Mouse (Mus musculus) spleen, postnatal 4 days (tissue): ENCODE data around the gene Unc13d.
A peak's percentile ranks its signal among the peaks of the same experiment; 100 is the strongest.

Experiments used
- DNase-seq, 2 experiments: peaks; one replicate each; pipeline ENCODE4 v3.0.0; 2022; ENCODE audit warnings: low spot score in 2 of 2

Gene Unc13d

GRCm38 (mm10) chr11:116050196-116050595 lies 27.6 kb downstream of the Unc13d start:
- DNase-seq: no peak

DNA sequence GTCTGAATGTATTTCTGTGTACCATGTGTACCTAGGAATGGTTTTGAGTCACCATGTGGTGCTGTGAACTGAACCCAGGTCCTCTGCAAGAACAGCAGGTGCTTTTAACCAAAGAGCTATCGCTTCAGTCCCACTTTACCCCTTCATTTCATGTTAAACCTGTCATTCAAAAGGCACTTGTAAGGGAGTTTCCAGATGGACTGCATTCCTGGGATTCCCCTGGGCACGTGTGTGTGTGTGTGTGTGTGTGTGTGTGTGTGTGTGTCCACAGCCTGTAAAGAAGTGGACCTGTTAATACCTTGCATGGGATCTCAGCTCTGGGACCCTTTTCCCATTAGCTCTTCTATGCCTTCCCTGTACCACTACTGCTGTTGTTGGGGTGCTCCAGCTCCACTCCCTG lies 28.2 kb downstream of the Unc13d start:
- DNase-seq: no peak

- no peak for DNase-seq
Observed at GRCm38 (mm10) chr11:116045173-116045572, 32.6 kb downstream of the Unc13d start.

DNA sequence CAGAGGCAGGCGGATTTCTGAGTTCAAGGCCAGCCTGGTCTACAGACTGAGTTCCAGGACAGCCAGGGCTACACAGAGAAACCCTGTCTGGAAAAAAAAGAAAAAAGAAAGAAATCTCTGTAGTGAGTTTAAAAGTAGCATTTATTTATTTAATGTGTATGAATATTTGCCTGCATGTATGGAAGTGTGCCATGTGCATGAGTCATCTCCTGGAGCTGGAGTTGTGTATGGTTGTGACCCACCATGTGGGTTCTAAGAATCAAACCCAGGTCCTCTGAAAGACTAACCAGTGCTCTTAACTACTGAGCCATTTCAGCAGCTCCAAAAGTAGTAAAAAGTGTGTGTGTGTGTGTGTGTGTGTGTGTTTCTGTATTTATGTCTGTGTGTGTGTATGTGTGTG lies 34.5 kb downstream of the Unc13d start:
- no peak for DNase-seq

DNA sequence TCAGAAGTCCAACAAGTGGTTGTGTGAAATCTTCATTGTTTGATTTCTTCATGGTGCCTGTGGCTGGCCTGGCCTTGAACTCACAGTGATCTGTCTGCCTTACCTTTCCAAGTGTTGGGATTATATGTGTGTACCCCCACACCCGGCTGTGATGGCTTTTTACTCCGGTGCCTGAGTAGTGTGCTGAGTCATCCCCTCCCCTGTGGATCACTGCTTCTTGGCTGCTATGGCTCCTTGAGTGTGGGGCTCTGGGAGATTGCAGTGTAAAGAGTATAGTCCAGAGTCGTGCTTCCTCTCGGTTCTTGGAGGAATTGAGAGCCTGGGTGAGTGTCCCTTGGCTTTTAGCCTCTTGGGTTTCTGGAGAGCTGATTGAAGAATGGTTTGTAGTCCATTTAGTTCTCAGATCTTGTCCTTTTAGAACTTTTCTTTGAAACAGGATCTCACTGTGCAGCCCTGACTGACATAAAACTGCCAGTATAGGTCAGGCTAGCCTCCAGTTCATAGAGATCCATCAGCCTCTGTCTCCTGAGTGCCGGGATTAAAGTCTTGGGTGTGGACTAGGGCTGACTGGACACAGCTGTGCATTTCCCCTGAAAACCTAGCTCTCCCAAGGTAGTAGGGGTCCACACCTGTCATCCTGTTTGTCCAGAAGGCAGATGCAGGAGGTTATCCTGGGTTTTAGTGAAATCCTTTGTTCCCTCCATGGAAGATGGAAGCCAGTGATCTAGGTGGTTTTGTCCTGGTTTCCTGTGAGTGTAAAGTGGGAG lies 35.2 kb downstream of the Unc13d start:
- no peak for DNase-seq

- DNase-seq: no peak
Observed at GRCm38 (mm10) chr11:116041833-116042232, 35.9 kb downstream of the Unc13d start.

DNA sequence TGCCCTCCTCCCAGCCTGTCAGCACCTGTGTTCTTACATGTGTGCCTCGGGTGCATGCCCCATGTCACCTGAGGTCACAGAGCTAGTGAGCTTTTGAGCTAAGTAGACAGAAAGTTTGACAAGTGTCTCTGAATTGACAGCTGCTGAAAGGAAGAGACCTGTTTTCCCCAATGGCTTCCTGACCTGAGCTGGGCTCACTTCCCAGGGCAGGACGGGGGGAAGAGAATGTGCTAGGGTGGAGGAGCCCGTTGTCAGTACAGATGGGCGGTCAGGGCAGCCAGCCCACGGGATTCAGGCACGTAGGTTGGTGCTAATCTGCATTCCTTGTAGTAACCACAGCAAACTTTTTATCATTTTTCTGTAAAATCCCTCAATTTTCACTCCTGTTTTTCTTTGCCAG lies 37.2 kb downstream of the Unc13d start:
- no peak for DNase-seq

DNA sequence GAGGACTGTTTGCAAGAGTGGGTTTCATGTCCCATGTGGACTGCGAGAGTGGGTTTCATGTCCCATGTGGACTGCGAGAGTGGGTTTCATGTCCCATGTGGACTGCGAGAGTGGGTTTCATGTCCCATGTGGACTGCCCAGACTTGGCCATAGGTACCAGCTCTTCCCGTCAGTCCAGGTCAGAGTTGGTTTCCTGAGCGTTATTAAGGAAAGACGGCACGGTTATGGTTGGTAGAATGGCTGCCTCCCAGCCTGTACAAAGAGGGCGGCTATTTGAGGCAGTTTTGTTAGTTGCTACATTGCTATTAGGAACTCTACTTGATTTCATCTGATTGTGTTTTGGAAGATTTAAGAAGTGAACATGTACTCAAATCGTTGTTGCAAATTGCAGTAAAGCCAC lies 39.9 kb downstream of the Unc13d start:
- DNase-seq: no peak

GRCm38 (mm10) chr11:116036671-116037070 lies 41.1 kb downstream of the Unc13d start:
- DNase-seq: no peak

DNA sequence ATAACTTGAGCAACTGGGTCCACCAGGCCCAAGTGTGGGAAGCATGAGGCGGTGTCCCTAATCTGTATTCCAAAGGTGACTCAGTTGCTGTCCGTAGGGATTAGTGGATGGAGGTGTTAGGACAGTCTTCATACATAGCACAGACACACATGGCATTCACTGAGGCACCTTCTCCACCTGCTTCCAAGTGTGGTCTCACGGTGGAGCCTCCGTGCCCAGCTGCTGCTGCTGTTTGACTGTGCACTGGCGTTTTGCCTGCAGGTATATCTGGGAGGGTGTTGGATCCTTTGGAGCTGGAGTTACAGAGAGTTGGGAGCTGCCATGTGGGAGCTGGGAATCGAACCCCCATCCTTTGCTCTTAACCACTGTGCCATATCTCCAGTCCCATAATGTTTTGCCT lies 43.2 kb downstream of the Unc13d start:
- DNase-seq: no peak

DNA sequence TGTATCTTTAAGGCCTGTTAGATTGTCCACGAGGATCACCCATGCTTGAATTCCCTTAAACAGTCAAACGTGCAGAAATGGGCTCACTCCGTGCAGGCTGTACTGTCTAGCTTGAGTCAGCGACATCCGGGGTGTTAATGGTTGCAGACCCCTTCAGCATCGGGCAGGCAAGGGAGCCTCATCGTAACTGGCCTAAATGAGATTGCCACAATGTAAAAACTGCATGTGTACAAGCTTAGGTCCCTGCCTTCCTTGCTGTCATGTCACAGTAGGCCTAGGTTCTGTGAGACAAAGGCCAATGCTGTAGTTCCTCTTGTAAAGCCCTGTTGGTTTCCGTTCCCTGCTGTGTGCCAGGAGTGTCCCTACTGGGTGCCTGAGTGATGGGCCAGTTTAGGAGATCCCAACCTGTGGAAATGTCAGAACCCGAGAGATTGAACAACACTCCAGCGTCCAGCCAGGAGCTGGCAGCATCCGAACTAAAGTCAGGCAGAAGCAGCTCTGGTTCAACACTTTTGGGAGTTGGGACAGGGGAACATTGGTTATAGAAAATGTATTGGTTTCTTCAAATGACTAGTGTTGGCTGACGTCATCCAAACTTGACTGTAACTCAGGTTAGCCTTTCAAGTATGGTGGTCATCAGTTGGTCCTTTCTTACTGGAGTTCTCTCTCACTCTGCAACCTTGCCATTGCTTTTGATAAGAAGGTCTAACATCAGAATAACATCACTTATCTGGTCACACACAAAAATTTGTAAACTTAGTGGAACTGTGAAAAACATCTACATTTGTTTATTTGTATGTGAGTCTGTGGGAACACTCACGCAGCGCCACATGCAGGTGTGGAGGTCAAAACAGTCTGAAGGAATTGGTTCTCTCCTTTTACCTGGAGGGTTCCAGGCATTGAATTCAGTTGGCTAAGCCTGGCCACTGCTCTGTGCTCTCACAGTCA lies 46.6 kb downstream of the Unc13d start:
- peak; percentile 49 to 81 for DNase-seq

DNA sequence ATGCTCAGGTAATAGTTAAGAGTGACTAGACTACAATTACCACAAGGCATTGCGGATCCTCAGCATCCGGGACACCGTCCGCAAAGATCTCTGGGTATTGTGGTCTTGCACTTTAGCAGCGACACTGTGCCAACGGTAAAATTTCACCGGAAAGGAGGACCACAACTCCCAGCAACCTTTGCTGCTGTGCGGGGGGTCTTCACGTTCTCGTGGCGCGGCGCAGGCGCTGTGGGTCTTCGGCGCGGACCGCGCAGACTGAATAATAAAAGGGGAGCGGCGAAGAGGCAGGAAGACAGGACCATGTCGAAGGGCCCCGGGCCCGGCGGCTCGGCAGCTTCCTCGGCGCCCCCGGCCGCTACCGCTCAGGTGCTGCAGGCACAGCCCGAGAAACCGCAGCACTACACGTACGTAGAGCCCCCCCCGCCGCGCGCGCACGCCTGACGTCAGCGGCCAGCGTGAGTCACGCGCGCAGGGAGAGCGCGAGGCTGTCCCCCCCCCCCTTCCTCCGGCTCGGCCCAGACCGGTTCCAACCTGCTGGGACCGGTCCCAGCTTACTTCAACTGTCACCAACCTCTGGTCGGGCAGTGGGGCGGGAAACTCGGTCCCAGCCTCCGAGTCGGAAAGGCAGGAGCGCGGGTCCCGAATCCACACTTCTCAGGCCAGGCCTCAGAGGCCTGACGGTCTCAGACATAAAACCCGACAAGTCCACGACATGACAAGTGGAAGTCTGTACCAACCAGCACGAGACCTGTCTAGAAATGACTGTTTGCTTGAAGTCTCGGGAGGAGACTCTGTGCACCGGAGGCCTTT lies 47.5 kb downstream of the Unc13d start, which contains the start of gene Unk:
Gene Unk (plus strand): TSS at position 235 of the 810 bp plus-strand sequence.
- peak; percentile 91 to 97 for DNase-seq

DNA sequence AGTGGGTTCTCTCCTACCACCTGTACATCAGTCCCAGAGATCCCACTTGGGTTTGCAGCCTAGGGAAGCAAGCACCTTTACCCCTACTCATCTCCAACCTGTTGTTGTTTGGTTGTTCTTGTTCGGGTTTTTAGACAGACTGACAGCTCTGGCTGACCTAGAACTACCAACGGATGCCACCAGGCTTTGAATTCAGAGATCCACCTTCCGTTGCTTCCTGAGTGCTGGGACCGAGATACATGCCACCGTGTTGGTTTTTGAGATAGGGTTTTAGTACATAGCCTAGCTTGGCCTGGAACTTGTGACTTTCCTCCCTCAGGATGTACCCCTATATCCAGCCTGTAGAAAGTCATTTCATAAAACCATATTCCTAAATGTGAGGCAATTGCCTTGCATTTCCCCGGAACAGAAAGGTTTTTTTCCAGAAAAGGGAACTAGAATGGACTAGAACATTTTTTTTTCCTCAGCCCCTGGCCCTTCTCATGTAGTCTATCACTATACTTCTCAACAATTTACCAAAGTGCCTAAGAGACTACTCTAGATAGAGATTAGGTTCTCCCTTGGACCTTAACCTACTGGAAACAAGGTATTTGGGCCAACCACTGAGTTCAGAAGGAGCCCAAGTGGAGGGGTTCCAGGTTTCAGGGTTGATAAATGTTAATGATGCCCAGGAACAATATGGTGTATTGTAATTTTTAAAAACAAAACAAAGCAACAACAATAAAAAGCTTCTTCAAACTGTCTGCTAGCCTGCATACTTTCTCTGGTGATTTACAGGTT lies 48.5 kb downstream of the Unc13d start:
- DNase-seq: no peak

DNA sequence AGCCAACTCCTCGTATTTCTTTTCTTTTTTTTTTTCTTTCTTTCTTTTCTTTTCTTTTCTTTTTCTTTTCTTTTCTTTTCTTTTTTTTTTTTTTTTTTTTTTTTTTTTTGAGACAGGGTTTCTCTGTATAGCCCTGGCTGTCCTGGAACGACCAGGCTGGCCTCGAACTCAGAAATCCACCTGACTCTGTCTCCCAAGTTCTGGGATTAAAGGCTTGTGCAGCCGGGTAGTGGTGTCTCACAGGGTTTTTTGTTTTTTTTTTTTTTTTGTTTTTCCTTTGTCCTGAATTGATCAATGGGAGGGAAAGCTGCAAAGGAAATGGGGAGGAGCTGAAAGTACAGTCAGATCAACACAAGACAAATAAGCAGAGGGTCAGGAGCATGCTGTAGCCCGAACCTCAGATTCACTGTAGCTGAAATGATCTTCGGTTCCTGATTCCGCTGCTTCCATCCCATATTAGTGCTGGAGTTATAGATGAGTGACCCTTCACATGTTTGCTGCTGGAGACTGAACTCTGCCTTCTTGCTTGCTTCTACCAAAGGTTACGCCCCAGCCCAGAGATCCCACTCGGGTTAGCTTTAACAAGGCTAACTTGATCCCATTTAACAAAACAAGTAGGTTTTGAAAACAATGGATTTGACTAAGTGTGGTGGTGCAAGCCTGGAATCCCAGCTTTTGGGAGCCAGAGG lies 49.4 kb downstream of the Unc13d start:
- DNase-seq: no peak

DNA sequence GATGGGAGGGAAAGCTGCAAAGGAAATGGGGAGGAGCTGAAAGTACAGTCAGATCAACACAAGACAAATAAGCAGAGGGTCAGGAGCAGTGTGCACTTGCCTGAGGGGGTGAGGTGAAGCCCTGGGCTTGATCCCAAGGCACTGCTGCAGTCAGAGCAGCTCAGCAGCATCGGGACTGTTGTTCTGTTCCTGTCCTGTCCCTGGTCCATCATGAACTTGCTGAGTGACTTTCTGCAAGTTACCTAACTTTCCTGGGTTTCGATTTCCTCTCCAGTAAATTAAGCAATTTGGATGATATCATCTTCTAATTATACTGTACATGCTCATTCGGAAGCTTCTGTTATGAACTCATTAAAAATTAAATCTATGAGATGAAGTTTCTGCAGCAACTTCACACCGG lies 50.0 kb downstream of the Unc13d start, which contains the start of gene H3f3b:
Gene H3f3b (minus strand): TSS at position 207 of the 400 bp plus-strand sequence.
- DNase-seq: no peak

DNA sequence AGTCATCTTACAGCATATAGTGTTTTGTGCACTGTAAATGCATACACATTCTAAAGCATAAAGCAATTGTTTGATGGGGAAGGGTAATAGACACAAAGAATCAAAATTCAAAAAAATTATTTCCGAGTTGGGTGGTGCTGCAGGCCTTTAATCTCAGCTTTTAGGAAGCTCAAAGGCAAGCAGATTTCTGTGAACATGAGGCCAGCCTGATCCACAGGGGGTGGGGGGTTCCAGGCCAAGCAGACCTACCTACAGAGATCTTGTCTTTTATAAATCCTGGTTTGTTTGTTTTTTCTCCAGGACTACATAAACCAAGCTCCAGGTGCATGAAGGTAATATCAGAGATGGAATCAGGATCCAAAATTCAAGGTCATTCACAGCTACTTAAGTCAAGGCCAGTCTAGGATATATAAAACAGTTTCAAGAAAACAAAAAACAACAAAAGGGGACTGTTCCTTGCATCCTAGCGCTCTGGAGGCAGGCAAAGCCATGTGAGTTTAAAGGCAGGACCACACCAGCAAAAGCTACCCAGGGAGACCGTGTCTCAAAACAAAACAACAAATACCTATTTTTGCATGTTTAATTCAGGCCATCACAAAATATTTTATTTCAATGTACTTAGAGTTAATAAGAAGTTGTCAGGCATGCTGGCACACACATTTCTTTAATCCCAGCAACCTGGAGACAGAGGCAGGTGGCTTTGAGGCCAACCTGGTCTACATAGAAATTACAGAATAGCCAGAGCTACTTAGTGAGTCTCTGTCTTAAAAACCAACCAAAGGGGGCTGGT lies 52.5 kb downstream of the Unc13d start:
- DNase-seq: no peak

GRCm38 (mm10) chr11:116024356-116024808 lies 53.4 kb downstream of the Unc13d start:
- DNase-seq: peak; percentile 96 to 99

DNA sequence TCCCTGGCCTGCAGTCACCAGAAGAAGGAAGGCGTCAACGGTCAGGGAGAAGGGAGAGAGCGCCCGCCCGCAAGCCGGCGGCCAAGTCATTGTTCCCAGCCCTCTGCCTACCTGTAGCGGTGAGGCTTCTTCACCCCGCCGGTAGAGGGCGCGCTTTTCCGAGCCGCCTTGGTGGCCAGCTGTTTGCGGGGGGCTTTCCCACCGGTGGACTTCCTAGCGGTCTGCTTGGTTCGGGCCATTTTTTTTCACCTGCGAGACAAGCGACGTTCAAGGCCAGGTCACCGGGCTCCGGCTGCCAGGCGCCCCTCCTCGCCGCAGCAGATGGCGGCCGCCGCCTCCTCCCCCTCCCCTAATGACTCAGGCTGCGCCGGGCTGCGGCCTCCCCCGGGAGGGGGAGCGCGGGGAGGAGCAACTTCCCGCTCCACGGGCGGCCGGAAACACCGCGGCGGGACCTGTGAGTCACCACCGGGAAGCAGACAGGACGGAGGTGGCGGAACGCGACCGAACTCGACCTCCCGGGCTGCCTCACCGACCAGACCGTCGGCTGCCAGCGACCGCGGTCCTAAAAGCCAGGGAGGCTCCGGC lies 53.9 kb downstream of the Unc13d start:
- DNase-seq: peak; percentile 80 to 95
